Mouse (Mus musculus) spleen, adult 2 months (tissue): ENCODE data around the gene Ccnc.

Experiments used
- CTCF ChIP-seq: fragments of 200-500 bp; IDR thresholded peaks from 2 replicates; pipeline ENCODE4 v1.5.1; 2011; ENCODE audit warnings: mild to moderate bottlenecking, inconsistent platforms; ENCODE audit not compliant: insufficient read depth, insufficient read length, insufficient replicate concordance; ENCODE audit errors: extremely low read depth
- POLR2A ChIP-seq: fragments of 200-500 bp; IDR thresholded peaks from 2 replicates; pipeline ENCODE4 v1.6.1; 2011; ENCODE audit warnings: low read depth, low read length, inconsistent platforms

- no peak for TF ChIP-seq POLR2A
- TF ChIP-seq CTCF, result peak; percentile 71; the same call in 1 of the 2 replicates
Measured at GRCm38 (mm10) chr4:21695638-21696254, 31.8 kb upstream of the Ccnc start.
